Mouse (Mus musculus): ENCODE measurements at regions not wholly inside any gene's neighbourhood (a gene's known extent, or its start where the extent isn't known, plus 50 kb on each side); places are given as distances from the start of the nearest gene placed in this dataset.

GRCm38 (mm10) chr3:133626442-133626841 lies 81.5 kb upstream of the Tet2 start:
- TF ChIP-seq POLR2A (IDR thresholded peaks at IDR 0.05; ENCODE audit: insufficient read depth, low read depth, low read length) = no peak
- TF ChIP-seq CTCF (IDR thresholded peaks at IDR 0.05; ENCODE audit: insufficient read depth, low read depth, low read length) = no peak

Data from olfactory bulb, adult 2 months (tissue).